Mouse (Mus musculus) frontal cortex, postnatal 25 days (tissue): Measurements from ENCODE around the gene Mgat4e.

Experiments
- DNase-seq, 2 experiments: peaks; one replicate each; pipeline ENCODE4 v3.0.0; 2022; ENCODE audit warnings: low spot score in 2 of 2

The Mgat4e gene

GRCm38 (mm10) chr1:134549632-134550132 lies at the start of gene Mgat4e:
Mgat4e (minus strand) TSS chr1:134549682.
- DNase-seq, result no peak

GRCm38 (mm10) chr1:134597339-134598054 lies 48.0 kb upstream of the Mgat4e start:
- no peak for DNase-seq

- DNase-seq, result no peak
Measured at GRCm38 (mm10) chr1:134591773-134592172, 42.3 kb upstream of the Mgat4e start.

- DNase-seq, result no peak
Measured at GRCm38 (mm10) chr1:134589676-134590075, 40.2 kb upstream of the Mgat4e start.

- no peak for DNase-seq
Measured at GRCm38 (mm10) chr1:134583560-134583959, 34.1 kb upstream of the Mgat4e start.

- DNase-seq, result no peak
Measured at GRCm38 (mm10) chr1:134580796-134581195, 31.3 kb upstream of the Mgat4e start.

GRCm38 (mm10) chr1:134577384-134578120 lies 28.1 kb upstream of the Mgat4e start:
- no peak for DNase-seq

- no peak for DNase-seq
Measured at GRCm38 (mm10) chr1:134573932-134574315, 24.4 kb upstream of the Mgat4e start.

GRCm38 (mm10) chr1:134573300-134573931 lies 23.9 kb upstream of the Mgat4e start:
- DNase-seq, result no peak

- no peak for DNase-seq
Measured at GRCm38 (mm10) chr1:134570631-134571030, 21.1 kb upstream of the Mgat4e start.

GRCm38 (mm10) chr1:134570171-134570570 lies 20.7 kb upstream of the Mgat4e start:
- no peak for DNase-seq

GRCm38 (mm10) chr1:134567511-134567910 lies 18.0 kb upstream of the Mgat4e start:
- no peak for DNase-seq

GRCm38 (mm10) chr1:134563726-134564125 lies 14.2 kb upstream of the Mgat4e start:
- no peak for DNase-seq

- DNase-seq, result no peak
Measured at GRCm38 (mm10) chr1:134562457-134562856, 13.0 kb upstream of the Mgat4e start.

- DNase-seq, result no peak
Measured at GRCm38 (mm10) chr1:134561770-134562143, 12.3 kb upstream of the Mgat4e start.

- peak in 1 of 2 experiments; percentile 21 for DNase-seq
Measured at GRCm38 (mm10) chr1:134560801-134561769, 11.6 kb upstream of the Mgat4e start.

- DNase-seq, result peak; percentile 13 to 29
Measured at GRCm38 (mm10) chr1:134560396-134560795, 10.9 kb upstream of the Mgat4e start.

GRCm38 (mm10) chr1:134559976-134560375 lies 10.5 kb upstream of the Mgat4e start, which contains the start of gene Kdm5b:
Kdm5b (plus strand) TSS chr1:134560171.
- DNase-seq, result peak; percentile 81 to 84

GRCm38 (mm10) chr1:134559226-134559625 lies 9.7 kb upstream of the Mgat4e start:
- no peak for DNase-seq

- no peak for DNase-seq
Measured at GRCm38 (mm10) chr1:134558511-134558910, 9.0 kb upstream of the Mgat4e start.

GRCm38 (mm10) chr1:134556671-134557218 lies 7.3 kb upstream of the Mgat4e start:
- peak; percentile 81 to 91 for DNase-seq
